8 mouse cellular contexts compared by ENCODE assay signal in the genomic region with DNA sequence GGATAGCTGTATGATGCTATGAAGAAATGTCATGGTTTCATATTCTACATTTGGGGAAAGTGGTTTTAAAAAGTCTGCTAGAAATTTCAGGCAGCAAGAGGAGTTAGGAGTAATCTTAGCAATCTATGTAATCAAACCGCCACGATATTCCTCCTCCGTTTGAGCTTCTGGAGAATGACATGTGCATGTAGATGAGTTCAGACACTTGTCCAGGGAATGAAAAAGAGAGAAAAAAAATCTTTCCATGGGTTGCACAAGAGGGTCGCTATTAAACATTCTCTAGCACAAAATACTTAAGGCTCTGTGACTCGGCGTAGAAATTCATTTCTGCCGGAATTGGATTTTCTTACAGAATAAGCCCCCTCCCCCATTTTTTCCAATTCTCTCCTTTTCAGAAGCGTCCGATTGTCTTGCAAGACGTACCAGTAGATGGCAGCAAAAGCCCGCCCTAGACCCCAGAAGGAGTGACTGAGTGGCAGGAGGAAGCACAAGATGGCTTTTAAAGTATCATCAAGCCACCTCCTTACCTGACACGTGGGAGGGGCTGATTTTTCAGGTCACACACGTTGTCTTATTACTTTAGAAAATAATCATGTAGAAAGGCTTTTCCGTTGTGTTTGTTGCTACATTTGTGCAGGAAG.
DNase-seq lines count a peak whose midpoint lies in the region; ATAC-seq lines count a peak whose summit lies in the region.

No protein-coding gene starts in this region.

- no peak overlapping the region for H3K9ac ChIP-seq in forebrain, embryonic 14.5 days (ENCODE audit: low read length)
- no peak overlapping the region for H3K9ac ChIP-seq in stomach, embryonic 14.5 days (replicated peaks; ENCODE audit: low read depth, low read length)

- DNase-seq in heart, postnatal 14 days, result peak; percentile 19 to 52
- DNase-seq in heart, adult 8-10 months (ENCODE audit: low spot score), result no peak
- DNase-seq in forebrain, embryonic 14.5 days (ENCODE audit: low spot score), result peak; percentile 93
- DNase-seq in kidney, adult 9 months, result peak; percentile 53
- DNase-seq in limb, embryonic 10.5 days (ENCODE audit: low spot score), result peak; percentile 85
- DNase-seq in neural tube, embryonic 10.5 days (ENCODE audit: extremely low spot score, low spot score), result peak; percentile 77

- peak; percentile 87 for ATAC-seq in cerebellum, adult (ENCODE audit: insufficient number of reproducible peaks, low FRiP score, low TSS enrichment)
- peak; percentile 86 for ATAC-seq in forebrain, embryonic 14.5 days
- peak; percentile 69; the same call in 1 of the 2 replicates for ATAC-seq in stomach, embryonic 14.5 days (ENCODE audit: insufficient number of reproducible peaks, insufficient read depth, low FRiP score, low read depth)

- intact Hi-C loops in heart, postnatal 14 days (cut with DNase I), result no loop called here

- no peak overlapping the region for H3K4me2 ChIP-seq in forebrain, embryonic 14.5 days (ENCODE audit: low read length)
- no peak overlapping the region for H3K4me2 ChIP-seq in stomach, embryonic 14.5 days (replicated peaks; ENCODE audit: low read depth, low read length)

- no peak overlapping the region for H3K27ac ChIP-seq in forebrain, embryonic 14.5 days (ENCODE audit: low read depth, low read length)
- H3K27ac ChIP-seq in limb, embryonic 10.5 days, result no peak overlapping the region
- no peak overlapping the region for H3K27ac ChIP-seq in stomach, embryonic 14.5 days (ENCODE audit: low read length)

- H3K27me3 ChIP-seq in forebrain, embryonic 14.5 days (replicated peaks; ENCODE audit: control insufficient read depth, insufficient read depth, low read length), result no peaks in the 10 kb centered on the region
- H3K27me3 ChIP-seq in limb, embryonic 10.5 days (ENCODE audit: low read depth, poor library complexity, severe bottlenecking), result no peaks in the 10 kb centered on the region
- H3K27me3 ChIP-seq in stomach, embryonic 14.5 days (ENCODE audit: control insufficient read depth, insufficient read depth, low read length), result no peaks in the 10 kb centered on the region

- H3K4me1 ChIP-seq in forebrain, embryonic 14.5 days (ENCODE audit: control insufficient read depth, insufficient read depth, low read length), result no peaks in the 10 kb centered on the region
- no peaks in the 10 kb centered on the region for H3K4me1 ChIP-seq in limb, embryonic 10.5 days
- no peaks in the 10 kb centered on the region for H3K4me1 ChIP-seq in stomach, embryonic 14.5 days (ENCODE audit: control insufficient read depth, insufficient read depth, low read length)

- H3K36me3 ChIP-seq in forebrain, embryonic 14.5 days (ENCODE audit: control insufficient read depth, insufficient read depth, low read length), result no peaks in the 10 kb centered on the region
- no peaks in the 10 kb centered on the region for H3K36me3 ChIP-seq in limb, embryonic 10.5 days
- no peaks in the 10 kb centered on the region for H3K36me3 ChIP-seq in stomach, embryonic 14.5 days (ENCODE audit: control insufficient read depth, insufficient read depth, low read length)

- no peak overlapping the region for H3K4me3 ChIP-seq in forebrain, embryonic 14.5 days (ENCODE audit: low read depth, low read length)
- H3K4me3 ChIP-seq in limb, embryonic 10.5 days, result no peak overlapping the region
- H3K4me3 ChIP-seq in stomach, embryonic 14.5 days (ENCODE audit: low read depth, low read length), result no peak overlapping the region

- 24% methylated on average over 14 of the region's 14 CpGs for WGBS in forebrain, embryonic 14.5 days
- WGBS in limb, embryonic 10.5 days, result 33% methylated on average over 14 of the region's 14 CpGs
- 18% methylated on average over 14 of the region's 14 CpGs for WGBS in stomach, embryonic 14.5 days

- H3K9me3 ChIP-seq in forebrain, embryonic 14.5 days (replicated peaks; ENCODE audit: control insufficient read depth, low read length), result no peaks in the 10 kb centered on the region
- no peaks in the 10 kb centered on the region for H3K9me3 ChIP-seq in limb, embryonic 10.5 days (replicated peaks)
- H3K9me3 ChIP-seq in stomach, embryonic 14.5 days (ENCODE audit: control insufficient read depth, low read depth, low read length), result no peaks in the 10 kb centered on the region
